Mouse (Mus musculus): ENCODE measurements around the gene Wfdc8.

Gene Wfdc8

GRCm38 (mm10) chr2:164562391-164563188, 50.8 kb downstream of the Wfdc8 start, which contains the start of gene Wfdc2:
Gene Wfdc2, plus strand, starts transcription at chr2:164562413.
- DNase-seq (ENCODE audit: low read depth, low spot score): no peak

GRCm38 (mm10) chr2:164560106-164560505, 53.3 kb downstream of the Wfdc8 start:
- no peak for DNase-seq (ENCODE audit: low read depth, low spot score)

GRCm38 (mm10) chr2:164558991-164559645, 54.3 kb downstream of the Wfdc8 start:
- no peak for DNase-seq (ENCODE audit: low read depth, low spot score)

- DNase-seq (ENCODE audit: low read depth, low spot score): no peak
Measured at GRCm38 (mm10) chr2:164558426-164558825, 55.0 kb downstream of the Wfdc8 start.

GRCm38 (mm10) chr2:164551502-164551901, 61.9 kb downstream of the Wfdc8 start:
- DNase-seq (ENCODE audit: low read depth, low spot score): no peak

- DNase-seq (ENCODE audit: low read depth, low spot score): no peak
Measured at GRCm38 (mm10) chr2:164550895-164551269, 62.5 kb downstream of the Wfdc8 start.

GRCm38 (mm10) chr2:164549963-164550894, 63.2 kb downstream of the Wfdc8 start:
- no peak for DNase-seq (ENCODE audit: low read depth, low spot score)

GRCm38 (mm10) chr2:164549338-164549737, 64.1 kb downstream of the Wfdc8 start:
- DNase-seq (ENCODE audit: low read depth, low spot score): no peak

Measured in retina, postnatal 7 days (tissue).